Mouse (Mus musculus): ENCODE data around the gene Apeh. TPM values are rescaled to one million over a fixed set of nuclear protein-coding genes. Genes with fewer than 3 reads are reported as not detected.

Gene Apeh
- 10.7 TPM for polyA plus RNA-seq (2014; fragmentation: Illumina TruSeq; extraction: RNeasy Lipid Tissue Mini Kit (QIAGEN cat#74804))

GRCm38 (mm10) chr9:108094184-108094941 is at the start of gene Apeh:
TSS of gene Apeh (minus strand) at chr9:108094606.

GRCm38 (mm10) chr9:108082988-108083431 is 11.4 kb downstream of the Apeh start, which contains the start of gene Rnf123:
TSS of gene Rnf123 (minus strand) at chr9:108083346.

GRCm38 (mm10) chr9:108080168-108080567 is 14.2 kb downstream of the Apeh start, which contains the start of gene Mst1:
TSS of gene Mst1 (plus strand) at chr9:108080436.

GRCm38 (mm10) chr9:108052885-108053664 is 41.3 kb downstream of the Apeh start, which contains the start of gene Amigo3:
TSS of gene Amigo3 (plus strand) at chr9:108053159.

GRCm38 (mm10) chr9:108049016-108049455 is 45.4 kb downstream of the Apeh start, which contains the start of gene Gmppb:
TSS of gene Gmppb (plus strand) at chr9:108049242.

Other genes with a start within 250 kb of the Apeh start
- gene Rbm6, start 221.4 kb downstream of the Apeh start, polyA plus RNA-seq (2014; fragmentation: Illumina TruSeq; extraction: RNeasy Lipid Tissue Mini Kit (QIAGEN cat#74804)): 116 TPM
- not detected for gene Mon1a, start 206.5 kb downstream of the Apeh start, polyA plus RNA-seq (2014; fragmentation: Illumina TruSeq; extraction: RNeasy Lipid Tissue Mini Kit (QIAGEN cat#74804))
- 0.11 TPM for gene Mst1r, start 187.7 kb downstream of the Apeh start, polyA plus RNA-seq (2014; fragmentation: Illumina TruSeq; extraction: RNeasy Lipid Tissue Mini Kit (QIAGEN cat#74804))
- gene Actl11, start 166.1 kb downstream of the Apeh start, polyA plus RNA-seq (2014; fragmentation: Illumina TruSeq; extraction: RNeasy Lipid Tissue Mini Kit (QIAGEN cat#74804)): not detected
- not detected for gene Camkv, start 158.9 kb downstream of the Apeh start, polyA plus RNA-seq (2014; fragmentation: Illumina TruSeq; extraction: RNeasy Lipid Tissue Mini Kit (QIAGEN cat#74804))
- gene Traip, start 144.5 kb downstream of the Apeh start, polyA plus RNA-seq (2014; fragmentation: Illumina TruSeq; extraction: RNeasy Lipid Tissue Mini Kit (QIAGEN cat#74804)): 0.97 TPM
- 1.1 TPM for gene Uba7, start 119.1 kb downstream of the Apeh start, polyA plus RNA-seq (2014; fragmentation: Illumina TruSeq; extraction: RNeasy Lipid Tissue Mini Kit (QIAGEN cat#74804))
- gene Gm20661, start 111.5 kb downstream of the Apeh start, polyA plus RNA-seq (2014; fragmentation: Illumina TruSeq; extraction: RNeasy Lipid Tissue Mini Kit (QIAGEN cat#74804)): 0.91 TPM
- not detected for gene Inka1, start 108.7 kb downstream of the Apeh start, polyA plus RNA-seq (2014; fragmentation: Illumina TruSeq; extraction: RNeasy Lipid Tissue Mini Kit (QIAGEN cat#74804))
- 2.7 TPM for gene Cdhr4, start 102.1 kb downstream of the Apeh start, polyA plus RNA-seq (2014; fragmentation: Illumina TruSeq; extraction: RNeasy Lipid Tissue Mini Kit (QIAGEN cat#74804))
- gene Gm20662, start 98.3 kb downstream of the Apeh start, polyA plus RNA-seq (2014; fragmentation: Illumina TruSeq; extraction: RNeasy Lipid Tissue Mini Kit (QIAGEN cat#74804)): not detected
- gene Ip6k1, start 92.1 kb downstream of the Apeh start, polyA plus RNA-seq (2014; fragmentation: Illumina TruSeq; extraction: RNeasy Lipid Tissue Mini Kit (QIAGEN cat#74804)): 40.0 TPM
- gene Gmppb, start 45.4 kb downstream of the Apeh start, polyA plus RNA-seq (2014; fragmentation: Illumina TruSeq; extraction: RNeasy Lipid Tissue Mini Kit (QIAGEN cat#74804)): not detected
- not detected for gene Amigo3, start 41.4 kb downstream of the Apeh start, polyA plus RNA-seq (2014; fragmentation: Illumina TruSeq; extraction: RNeasy Lipid Tissue Mini Kit (QIAGEN cat#74804))
- not detected for gene Mst1, start 14.2 kb downstream of the Apeh start, polyA plus RNA-seq (2014; fragmentation: Illumina TruSeq; extraction: RNeasy Lipid Tissue Mini Kit (QIAGEN cat#74804))
- gene Rnf123, start 11.3 kb downstream of the Apeh start, polyA plus RNA-seq (2014; fragmentation: Illumina TruSeq; extraction: RNeasy Lipid Tissue Mini Kit (QIAGEN cat#74804)): 0.43 TPM
- gene Bsn, start 95.8 kb upstream of the Apeh start, polyA plus RNA-seq (2014; fragmentation: Illumina TruSeq; extraction: RNeasy Lipid Tissue Mini Kit (QIAGEN cat#74804)): 0.09 TPM
- 136 TPM for gene Dag1, start 169.4 kb upstream of the Apeh start, polyA plus RNA-seq (2014; fragmentation: Illumina TruSeq; extraction: RNeasy Lipid Tissue Mini Kit (QIAGEN cat#74804))
- 21.4 TPM for gene Nicn1, start 195.8 kb upstream of the Apeh start, polyA plus RNA-seq (2014; fragmentation: Illumina TruSeq; extraction: RNeasy Lipid Tissue Mini Kit (QIAGEN cat#74804))
- 0.88 TPM for gene Amt, start 202.2 kb upstream of the Apeh start, polyA plus RNA-seq (2014; fragmentation: Illumina TruSeq; extraction: RNeasy Lipid Tissue Mini Kit (QIAGEN cat#74804))
- gene Rhoa, start 211.5 kb upstream of the Apeh start, polyA plus RNA-seq (2014; fragmentation: Illumina TruSeq; extraction: RNeasy Lipid Tissue Mini Kit (QIAGEN cat#74804)): 612 TPM
- 5.5 TPM for gene Tcta, start 211.6 kb upstream of the Apeh start, polyA plus RNA-seq (2014; fragmentation: Illumina TruSeq; extraction: RNeasy Lipid Tissue Mini Kit (QIAGEN cat#74804))
- gene Gpx1, start 244.3 kb upstream of the Apeh start, polyA plus RNA-seq (2014; fragmentation: Illumina TruSeq; extraction: RNeasy Lipid Tissue Mini Kit (QIAGEN cat#74804)): 8.7 TPM

Measured in ovary, adult 10 weeks (tissue).